In genomic region chr3:121736025-121736744, GRCm38 (mm10) we compare ENCODE assay signal across 8 mouse cellular contexts. TPM values are rescaled to one million over a fixed set of nuclear protein-coding genes. Genes with fewer than 3 reads are reported as not detected.
DNase-seq lines count a peak whose midpoint lies in the region; ATAC-seq lines count a peak whose summit lies in the region.

No protein-coding gene starts in this region.

- H3K9ac ChIP-seq in hindbrain, embryonic 16.5 days (ENCODE audit: low read depth, low read length) = no peak overlapping the region

- H3K4me3 ChIP-seq in hindbrain, embryonic 16.5 days (ENCODE audit: low read length) = no peak overlapping the region

- no peak overlapping the region; the same call in 1 of the 2 replicates for H3K4me2 ChIP-seq in hindbrain, embryonic 16.5 days (ENCODE audit: low read length)

- 26% methylated on average over 18 of the region's 18 CpGs for WGBS in hindbrain, embryonic 16.5 days

- 0 out of 2 replicates have a peak, but pooled peaks cover 8% of the 10 kb centered on the region for H3K36me3 ChIP-seq in hindbrain, embryonic 16.5 days (ENCODE audit: control insufficient read depth, insufficient read depth, low read length)

- ATAC-seq in hindbrain, embryonic 16.5 days = peak; percentile 89

- peak; percentile 48 for DNase-seq in WW6 (ENCODE audit: low read depth, low spot score)
- DNase-seq in cerebellum, postnatal 4 days (ENCODE audit: low spot score in 2 of 2) = peak; percentile 72 to 84
- peak; percentile 64 to 71 for DNase-seq in gastrocnemius, adult 8-10 months (ENCODE audit: low spot score in 2 of 2)
- peak; percentile 77 for DNase-seq in left cerebral cortex, adult 11 months (ENCODE audit: low spot score)
- DNase-seq in lung, postnatal 4 days = peak; percentile 82 to 84
- DNase-seq in right cerebral cortex, adult 18-20 months = peak; percentile 86
- DNase-seq in urinary bladder, postnatal 10 days (ENCODE audit: low spot score) = peak; percentile 40

- no peaks in the 10 kb centered on the region for H3K27me3 ChIP-seq in hindbrain, embryonic 16.5 days (replicated peaks; ENCODE audit: control insufficient read depth, insufficient read depth, low read length)

- H3K9me3 ChIP-seq in hindbrain, embryonic 16.5 days (ENCODE audit: control insufficient read depth, low read length) = no peaks in the 10 kb centered on the region

- H3K27ac ChIP-seq in hindbrain, embryonic 16.5 days (ENCODE audit: low read depth, low read length) = no peak overlapping the region; the same call in 1 of the 2 replicates

- peaks cover 6% of the 10 kb centered on the region for H3K4me1 ChIP-seq in hindbrain, embryonic 16.5 days (ENCODE audit: control insufficient read depth, insufficient read depth, low read depth, low read length)

RNA-seq across cellular contexts. Expression of gene F3, which starts 12.8 kb away (rescaled TPM):
- 1 to 10 TPM; 2.9 to 4.3 (median 3.6) TPM for total RNA-seq in gastrocnemius, adult 8-10 months (2022)
- polyA plus RNA-seq in hindbrain, embryonic 16.5 days (2015; fragmentation: Nextera tagmentation; extraction: Ambion mirVana) = 11.4 and 11.6 TPM in 2 replicates
